Mouse (Mus musculus) kidney, adult 2 months (tissue): ENCODE measurements around the gene Trp53bp2.

Source experiments
- CTCF ChIP-seq: fragments of 200-500 bp; conservative IDR thresholded peaks from 2 replicates; pipeline ENCODE4 v1.5.1; 2011; ENCODE audit warnings: low read depth, mild to moderate bottlenecking, control low read depth, low read length, moderate library complexity, mixed read lengths; ENCODE audit not compliant: insufficient read depth, insufficient read length
- POLR2A ChIP-seq: fragments of 200-500 bp; IDR thresholded peaks from one replicate; pipeline ENCODE4 v1.6.1; 2011; ENCODE audit warnings: low read depth, low read length, control low read depth

DNA sequence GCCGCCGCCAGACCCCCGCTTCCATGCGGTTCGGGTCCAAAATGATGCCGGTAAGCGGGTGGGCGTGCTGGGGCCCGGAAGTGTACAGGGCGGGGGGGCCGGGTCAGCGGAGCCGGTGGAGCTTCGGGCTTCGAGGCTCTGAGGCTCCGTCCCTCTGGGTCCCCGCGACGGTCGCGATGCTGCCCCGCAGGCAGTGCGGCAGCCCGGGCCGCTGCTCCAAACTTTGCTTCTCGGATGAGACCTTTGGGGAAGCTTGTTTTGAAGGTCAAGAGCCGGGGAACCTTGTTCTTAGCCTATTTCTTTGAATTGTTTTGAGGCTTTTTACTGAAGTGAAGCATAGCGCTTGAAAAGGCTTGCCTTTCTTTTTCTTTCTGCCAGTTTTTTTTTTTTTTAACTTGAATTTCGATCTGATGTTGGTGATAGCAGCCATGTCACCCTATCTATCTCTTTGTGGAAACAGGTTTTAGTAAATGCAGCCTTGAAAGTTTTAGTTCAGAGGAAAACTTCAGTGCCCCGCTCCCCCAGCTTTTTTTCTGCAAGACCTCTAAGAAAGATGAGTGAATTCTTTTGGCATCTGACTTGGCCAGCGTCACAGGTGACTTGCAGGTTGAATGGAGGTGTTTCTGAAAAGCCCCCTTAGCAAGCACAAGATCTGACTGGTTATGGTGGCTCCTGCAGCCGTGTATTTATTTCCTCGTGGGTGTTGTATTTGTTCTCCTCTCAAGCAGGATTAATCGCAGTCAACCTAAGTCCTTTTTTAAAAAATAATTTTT is 615 bp downstream of the Trp53bp2 start:
- TF ChIP-seq CTCF (no peak), POLR2A (no peak)
